Mouse (Mus musculus) kidney, postnatal 4 days (tissue): Measurements from ENCODE around the gene Pvalb.

Experiments
- DNase-seq, 2 experiments: peaks; one replicate each; pipeline ENCODE4 v3.0.0; 2021; ENCODE audit warnings: mixed read lengths in 2 of 2

The Pvalb gene

DNA sequence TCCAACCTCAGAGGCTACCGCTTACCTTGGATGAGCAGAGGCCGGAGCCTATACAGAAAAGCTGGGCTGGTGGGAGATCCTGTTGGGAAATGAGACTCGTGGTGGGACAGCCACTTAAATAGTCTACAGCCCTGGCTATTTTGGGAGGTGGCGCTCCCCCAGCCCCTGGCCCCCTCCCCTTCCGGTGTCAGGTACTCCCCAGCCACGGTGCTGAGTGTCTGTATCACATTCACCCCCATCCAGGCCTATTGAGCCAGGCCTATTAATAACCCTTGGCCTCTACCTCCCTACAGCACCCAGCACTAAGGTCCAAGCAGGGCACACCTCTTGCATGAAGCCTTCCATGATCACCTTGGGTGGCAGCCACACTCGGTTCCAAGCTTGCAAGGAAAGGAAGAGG, at the start of gene Pvalb:
Pvalb (minus strand) TSS at position 89 of the 400 bp plus-strand sequence.
- DNase-seq: no peak

- DNase-seq: peak; percentile 73 to 82
These were observed 48.6 kb upstream of the Pvalb start for GRCm38 (mm10) chr15:78254751-78255150.

GRCm38 (mm10) chr15:78248410-78248809, 42.2 kb upstream of the Pvalb start:
- no peak for DNase-seq

GRCm38 (mm10) chr15:78247659-78248058, 41.5 kb upstream of the Pvalb start:
- no peak for DNase-seq

DNA sequence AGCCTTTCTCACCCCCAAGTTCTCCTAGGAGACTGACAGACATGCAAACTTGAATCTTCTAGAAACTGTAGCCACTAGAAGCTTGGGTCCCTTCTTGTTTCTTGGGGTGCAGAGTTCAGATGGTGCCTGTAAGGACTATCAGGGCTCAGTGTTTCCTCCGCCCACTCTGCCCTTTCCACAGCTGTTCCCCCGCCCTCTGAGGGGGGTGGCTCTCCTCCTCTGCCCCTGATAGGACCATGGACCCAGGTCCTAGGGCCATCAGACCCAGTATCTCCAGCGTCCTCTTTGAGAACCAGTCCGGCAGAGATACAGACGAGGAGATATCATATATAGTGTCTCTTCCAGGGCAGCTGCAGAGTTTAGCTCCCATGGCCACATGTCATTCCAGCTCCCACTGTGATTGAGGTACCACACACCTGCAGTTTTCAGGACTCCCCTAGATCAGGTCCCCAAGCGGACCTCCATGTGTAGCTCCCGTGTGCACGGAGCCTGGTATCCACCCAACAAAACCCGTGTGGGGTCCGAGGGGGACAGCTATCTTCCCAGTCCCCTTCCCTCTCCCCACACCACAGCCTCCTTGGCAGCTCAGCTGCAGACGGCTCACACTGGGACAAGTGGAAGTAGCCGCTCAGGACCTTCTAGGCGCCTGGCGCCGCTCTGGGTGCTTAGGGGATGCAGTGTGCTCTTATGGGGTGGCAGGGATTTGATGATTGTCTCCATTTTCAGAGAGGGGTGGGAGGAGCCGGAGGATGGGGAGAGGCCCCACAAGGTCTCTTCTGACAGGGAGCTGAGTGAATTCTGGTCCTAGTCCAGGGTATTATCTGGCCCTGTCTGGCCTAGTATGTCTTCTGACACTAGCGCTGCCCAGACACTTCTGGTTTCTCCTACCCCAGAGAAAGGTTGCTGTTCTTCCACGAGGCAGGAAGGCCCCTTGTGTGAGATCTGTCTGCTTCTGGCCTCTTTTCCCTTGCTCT, 40.2 kb upstream of the Pvalb start:
- DNase-seq: no peak

DNA sequence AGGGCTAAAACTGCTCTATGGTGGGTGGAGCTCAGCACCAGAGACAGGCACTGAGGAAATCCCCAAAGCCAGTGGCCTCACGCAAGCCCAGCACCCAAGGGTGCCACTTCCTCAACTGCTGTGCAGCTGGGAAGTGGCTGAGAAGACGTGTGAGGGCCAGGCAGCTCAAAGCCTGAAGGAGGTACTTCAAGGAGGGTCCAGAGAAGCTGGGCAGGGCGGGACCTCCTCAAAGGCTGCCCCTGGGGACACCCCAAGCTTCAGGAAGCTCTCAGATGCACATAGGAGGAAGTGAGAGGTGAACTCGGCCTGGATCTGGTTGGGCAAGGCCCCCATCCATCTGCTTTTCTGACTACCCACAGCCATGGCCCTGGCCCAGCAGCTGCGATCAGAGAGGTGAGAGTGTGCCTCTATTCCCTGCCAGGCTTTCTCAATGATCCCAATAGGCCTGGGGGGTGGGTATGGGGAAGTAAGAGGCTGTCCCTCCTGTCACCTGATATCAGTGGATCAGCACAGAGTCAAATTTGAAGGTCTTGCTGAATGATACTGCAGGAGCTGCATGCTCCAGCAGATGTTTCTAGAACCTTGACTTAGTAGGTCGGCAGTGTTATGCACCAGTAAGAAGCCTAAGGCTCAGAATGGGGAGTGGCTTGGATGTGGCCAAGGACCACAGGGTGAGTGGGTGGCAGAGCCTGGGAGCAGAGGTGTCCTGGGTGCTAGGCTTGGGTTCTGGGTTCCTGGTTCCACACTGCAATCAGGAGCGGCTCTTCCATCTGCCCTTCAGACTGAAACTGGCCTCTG, 38.7 kb upstream of the Pvalb start, which contains the start of gene Ncf4:
Ncf4 (plus strand) TSS at position 107 of the 798 bp plus-strand sequence.
- DNase-seq: no peak

- DNase-seq: peak in 1 of 2 experiments; percentile 29
These were observed 37.6 kb upstream of the Pvalb start for GRCm38 (mm10) chr15:78243774-78244173.

DNA sequence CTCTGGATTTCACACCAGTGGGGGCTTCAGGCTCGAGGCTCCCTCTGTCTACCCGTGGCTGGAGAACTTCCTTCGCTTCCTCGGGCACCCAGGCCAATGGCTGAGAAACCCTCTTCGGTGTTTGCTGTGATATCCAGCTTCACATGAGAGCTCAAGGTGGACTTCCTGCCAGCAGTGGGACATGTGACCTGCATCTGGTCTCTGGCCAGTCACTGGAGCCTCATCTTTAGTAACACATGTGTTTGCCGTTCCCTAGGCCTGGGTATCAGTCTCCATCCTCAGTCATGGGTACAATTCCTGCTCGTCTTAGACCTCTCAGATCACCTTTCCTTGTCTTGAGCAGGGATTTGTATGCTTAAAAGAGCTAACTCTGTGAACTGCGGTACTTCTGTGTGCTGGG, 36.9 kb upstream of the Pvalb start:
- no peak for DNase-seq

DNA sequence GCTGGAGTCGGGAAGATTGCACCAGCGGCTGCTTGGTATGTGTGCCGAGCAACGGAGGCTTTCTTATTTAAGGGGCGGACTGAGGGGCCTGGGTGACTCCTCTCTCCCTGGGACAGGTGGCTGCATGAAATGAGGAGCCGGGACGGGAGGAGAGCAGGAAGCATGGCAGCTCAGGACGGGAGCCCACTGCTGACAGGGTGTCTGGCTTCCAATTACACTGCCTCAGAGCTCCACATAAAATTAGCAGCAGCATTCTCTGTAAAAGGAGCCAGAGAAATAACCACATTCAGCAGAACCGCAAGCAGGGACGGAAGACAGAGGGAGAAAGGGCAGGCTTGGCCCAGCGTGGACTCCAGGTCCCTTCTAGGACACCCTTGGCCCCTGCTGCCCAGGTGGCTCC, 35.1 kb upstream of the Pvalb start:
- DNase-seq: no peak

DNA sequence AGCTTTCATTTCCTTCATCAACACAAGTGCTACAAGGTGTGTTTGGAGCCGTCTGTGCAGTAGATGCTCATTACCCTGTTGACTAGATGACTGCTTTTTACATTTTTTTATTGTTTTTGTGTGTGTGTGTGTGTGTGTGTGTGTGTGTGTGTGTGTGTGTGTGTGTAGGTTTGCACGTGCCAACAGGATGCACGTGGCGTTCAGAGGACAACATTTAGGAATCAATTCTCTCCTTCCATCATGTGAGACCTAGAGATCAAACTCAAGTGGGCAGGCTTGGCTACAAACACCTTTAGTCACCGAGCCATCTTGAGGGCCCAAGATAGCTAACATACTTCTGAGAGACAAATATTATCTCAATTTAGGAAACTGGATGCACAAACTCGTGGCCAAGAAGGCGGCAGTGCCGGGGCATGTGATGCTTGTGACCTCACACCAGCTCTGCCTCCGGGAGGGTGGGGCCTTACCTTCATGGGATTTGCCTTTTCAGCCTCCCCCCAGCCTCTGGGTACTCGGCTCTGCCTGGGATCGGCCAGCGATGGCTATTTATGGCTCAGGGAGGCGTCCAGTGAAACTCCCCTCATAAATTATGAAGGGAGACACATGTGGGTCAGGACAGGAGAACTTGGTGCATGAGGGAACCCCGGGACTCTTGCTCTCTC, 33.9 kb upstream of the Pvalb start:
- DNase-seq: no peak

- DNase-seq: peak; percentile 73 to 75
These were observed 33.3 kb upstream of the Pvalb start for GRCm38 (mm10) chr15:78239453-78239852.

DNA sequence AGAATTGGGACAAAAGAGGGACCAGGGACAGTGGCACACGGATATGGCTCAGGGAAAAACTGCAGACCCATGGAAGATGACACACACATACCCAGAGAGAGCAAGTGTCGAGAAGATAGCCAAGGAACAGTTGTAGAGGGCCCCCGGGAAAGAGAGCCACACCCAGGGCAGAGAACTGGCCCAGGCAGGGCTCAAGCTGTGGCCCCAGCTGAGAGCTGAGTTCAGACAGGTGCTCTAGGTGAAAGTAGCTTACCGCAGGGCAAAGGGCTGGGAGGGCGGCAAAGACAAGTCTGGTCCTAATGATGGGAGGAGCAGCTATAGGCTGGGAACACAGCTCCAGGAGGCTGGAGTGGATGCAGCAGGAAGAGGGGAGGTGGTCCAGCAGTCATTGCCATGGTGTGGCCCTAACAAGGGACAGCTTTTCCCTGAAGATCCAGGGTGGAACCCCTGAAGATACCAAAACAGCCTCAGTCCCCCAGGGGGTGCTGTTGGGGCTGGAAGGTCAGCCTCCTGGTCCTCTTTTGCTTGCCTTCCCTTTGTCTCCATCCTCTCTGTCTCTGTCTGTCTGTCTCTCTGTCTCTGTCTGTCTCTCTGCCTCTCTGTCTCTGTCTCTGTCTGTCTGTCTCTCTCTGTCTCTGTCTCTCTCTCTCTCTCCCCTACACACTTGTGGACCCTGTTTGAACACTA, 28.8 kb upstream of the Pvalb start:
- DNase-seq: no peak

DNA sequence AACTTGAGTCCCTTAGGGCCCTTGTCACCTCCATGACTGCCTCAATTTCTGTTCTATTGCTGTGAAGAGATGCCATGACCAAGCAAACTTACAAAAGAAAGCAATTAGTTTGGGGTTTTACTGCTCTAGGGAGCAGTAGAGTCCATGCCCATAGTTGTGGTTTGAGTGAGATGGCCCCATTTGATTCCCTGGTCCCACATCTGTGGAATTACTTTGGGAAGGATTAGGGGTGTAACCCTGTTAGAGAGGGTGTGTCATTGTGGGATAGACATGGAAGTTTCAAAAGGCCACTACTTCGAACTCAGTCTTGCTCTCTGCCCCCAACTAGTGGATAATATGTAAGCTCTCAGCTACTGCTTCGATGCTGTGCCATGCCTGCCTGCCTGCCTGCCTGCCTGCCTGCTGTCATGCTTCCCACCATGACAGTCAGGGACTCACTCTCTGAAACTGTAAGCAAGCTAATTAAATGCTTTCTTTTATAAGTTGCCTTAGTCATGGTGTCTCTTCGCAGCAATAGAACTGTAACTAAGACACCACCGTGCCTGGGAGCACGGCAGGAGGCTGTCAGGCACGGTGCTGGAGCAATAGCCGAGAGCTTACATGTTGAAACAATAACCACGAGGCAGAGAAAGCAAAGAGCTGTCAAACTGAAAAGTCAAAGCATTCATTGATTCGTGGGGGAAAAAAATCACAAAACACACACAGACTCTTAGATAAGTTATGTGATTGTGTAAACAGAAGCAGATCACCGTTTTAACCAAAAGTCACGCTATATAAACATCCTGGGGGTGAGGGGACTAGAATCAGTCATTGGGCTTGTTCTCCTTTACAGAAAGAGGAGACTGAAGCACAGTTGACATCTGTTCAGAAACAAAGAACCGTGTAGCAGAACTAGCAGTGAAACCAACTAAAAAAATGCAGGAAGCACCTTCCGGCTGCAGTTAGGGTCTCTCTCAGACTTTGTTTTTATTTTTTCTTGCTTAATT, 25.4 kb upstream of the Pvalb start:
- no peak for DNase-seq

DNA sequence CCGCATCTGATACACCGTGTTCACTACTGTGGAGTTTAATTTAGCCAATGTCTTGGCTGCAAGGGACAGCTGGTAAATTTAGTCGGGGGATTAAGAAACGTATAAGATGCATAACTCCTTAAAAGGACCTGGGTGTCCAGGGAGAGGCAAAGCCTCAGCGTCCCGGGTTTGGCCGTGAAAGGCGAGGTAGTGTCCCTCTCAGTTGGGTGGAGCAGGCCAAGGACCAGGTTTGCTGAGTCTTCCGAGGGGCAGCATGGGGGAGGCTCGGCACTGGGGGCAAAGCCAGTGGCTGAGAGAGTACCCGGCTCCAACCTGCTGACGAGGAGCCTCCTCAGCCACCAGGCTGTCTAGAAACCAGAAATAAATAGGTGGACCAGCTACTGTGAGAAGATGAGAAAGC, 21.6 kb upstream of the Pvalb start:
- DNase-seq: no peak

- no peak for DNase-seq
These were observed 9.1 kb upstream of the Pvalb start for GRCm38 (mm10) chr15:78215269-78215668.

GRCm38 (mm10) chr15:78211367-78211766, 5.2 kb upstream of the Pvalb start:
- DNase-seq: no peak

DNA sequence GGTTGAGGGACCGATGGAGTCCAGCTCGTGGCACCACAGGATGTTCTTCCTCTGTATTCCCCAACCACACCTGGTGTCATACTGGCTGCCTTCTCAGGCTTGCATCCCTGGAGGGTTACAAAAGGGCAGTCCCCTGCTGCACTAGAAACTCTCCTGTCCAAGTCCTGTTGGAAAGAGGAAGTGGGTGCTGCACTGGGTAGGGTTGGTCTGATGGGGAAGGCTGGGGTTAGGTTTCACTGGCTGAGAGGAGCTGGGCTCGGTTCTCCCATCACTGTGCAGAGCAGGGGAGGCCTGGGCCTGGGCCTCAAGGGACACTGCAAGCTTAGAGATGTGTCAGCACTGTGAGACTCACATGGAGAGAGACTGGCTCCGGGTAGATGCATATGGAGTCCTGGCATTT, 4.0 kb upstream of the Pvalb start:
- DNase-seq: no peak

DNA sequence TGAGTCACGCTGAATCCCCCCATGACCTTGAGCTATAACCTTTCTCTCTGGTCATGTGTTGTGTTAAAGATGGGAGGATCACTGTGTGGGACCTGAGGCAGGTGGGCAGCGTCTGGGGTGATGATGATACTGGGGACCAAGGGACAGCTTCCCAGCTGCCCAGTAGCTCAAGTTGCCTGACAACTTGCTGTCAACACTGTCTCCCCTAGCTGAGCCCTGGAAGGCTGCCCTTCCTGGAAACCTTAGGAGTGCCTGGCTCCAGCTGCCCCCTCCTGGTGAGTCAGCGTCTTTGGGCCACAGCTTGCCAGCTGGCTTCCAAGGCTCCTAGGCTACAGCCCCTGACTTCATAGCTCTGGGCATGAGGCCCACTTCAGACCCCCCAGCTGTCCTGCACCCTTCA, 1.0 kb downstream of the Pvalb start:
- peak; percentile 36 to 46 for DNase-seq

DNA sequence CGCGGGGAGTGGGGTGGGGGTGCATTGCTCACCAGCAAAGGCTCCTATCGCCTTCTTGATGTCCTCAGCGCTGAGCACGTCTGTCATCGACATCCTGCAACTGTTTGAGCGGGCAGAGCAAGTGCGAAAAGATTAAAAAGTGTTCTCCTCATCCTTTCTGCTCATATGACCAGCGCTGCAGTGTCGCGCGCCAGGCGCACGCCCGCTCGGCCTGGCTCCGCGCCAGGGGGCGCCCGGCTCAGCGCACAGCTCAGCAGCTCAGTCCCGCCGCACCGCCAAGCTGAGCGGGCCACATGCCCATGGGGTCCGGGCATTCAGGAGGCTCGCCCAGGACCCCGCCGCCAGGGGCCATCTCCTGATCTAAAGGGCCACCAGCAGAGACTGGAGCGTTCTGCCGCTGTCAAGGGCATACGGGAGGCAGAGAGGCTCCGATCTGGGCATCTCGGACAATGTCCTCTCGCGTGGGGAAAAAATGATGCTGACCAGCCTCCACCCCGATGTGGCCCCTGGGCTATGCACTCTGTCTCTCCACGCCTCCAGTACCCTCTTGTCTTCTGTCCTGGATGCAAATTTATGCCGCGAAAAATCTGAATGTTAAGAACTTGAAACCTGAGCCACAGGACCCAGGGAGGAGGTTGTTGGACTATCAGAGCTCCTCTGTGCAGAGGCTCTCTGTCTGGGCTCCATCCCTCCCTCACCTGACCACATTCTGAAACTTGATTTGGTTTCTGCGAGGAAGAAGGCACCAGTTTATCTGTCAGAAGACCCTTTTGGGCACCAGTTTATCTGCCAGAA, 1.9 kb downstream of the Pvalb start:
- peak; percentile 67 to 74 for DNase-seq
